Mouse (Mus musculus): ENCODE results near the gene Gm28539.

DNA sequence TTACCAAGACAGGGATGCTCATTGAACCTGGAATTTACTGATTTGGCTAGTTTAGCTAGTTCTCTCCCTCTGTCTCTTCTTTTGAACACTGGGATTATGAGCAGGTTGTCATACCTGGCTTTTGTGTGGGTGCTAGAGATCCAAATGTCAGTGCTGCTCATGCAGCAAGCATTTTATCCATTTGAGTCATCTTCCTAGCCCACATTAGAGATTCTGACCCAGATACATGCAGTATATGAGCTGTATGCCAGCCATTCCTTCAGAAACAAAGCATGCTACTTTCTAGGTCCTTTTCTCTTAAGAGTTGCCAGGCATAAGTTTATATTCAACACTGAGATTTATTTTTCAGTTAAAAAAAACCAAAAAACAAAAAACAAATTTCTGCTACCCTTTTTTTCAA, 116.4 kb downstream of the Gm28539 start:
- TF ChIP-seq POLR2A (IDR thresholded peaks at IDR 0.05; ENCODE audit: borderline replicate concordance, extremely low read depth, insufficient read depth, insufficient read length, poor library complexity, severe bottlenecking), result no peak
- no peak for TF ChIP-seq CTCF (IDR thresholded peaks at IDR 0.05; ENCODE audit: borderline replicate concordance, extremely low read depth, insufficient read depth, insufficient read length)
